Mouse (Mus musculus): ENCODE results near the gene Mypop. TPM values are rescaled to one million over a fixed set of nuclear protein-coding genes. Genes with fewer than 3 reads are reported as not detected.
A peak's percentile ranks its signal among the peaks of the same experiment; 100 is the strongest.

Gene Mypop
- polyA plus RNA-seq, 1 experiment from 2014 or later: 5.2 TPM

DNA sequence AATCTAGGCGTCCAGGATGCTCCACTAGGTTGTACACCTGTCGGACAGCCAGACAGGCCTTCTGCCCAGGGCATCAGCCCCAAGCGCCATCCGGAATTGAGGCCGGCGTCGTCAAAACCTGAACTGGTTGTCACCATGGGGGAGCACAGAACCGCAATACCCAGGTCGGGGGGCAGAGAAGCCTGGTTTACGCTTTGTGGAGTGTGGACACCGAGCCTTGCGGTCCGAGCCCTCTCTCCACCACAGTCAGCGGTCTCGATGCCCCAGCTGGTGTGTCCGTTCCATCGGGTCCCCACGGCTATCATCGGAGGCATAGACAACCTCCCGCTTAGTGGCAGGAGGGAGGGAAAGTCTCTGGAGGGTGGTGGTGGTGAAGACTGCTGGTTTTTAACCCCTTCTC is 28.2 kb upstream of the Mypop start:
- H3K9ac ChIP-seq: 0 out of 2 replicates have a peak overlapping the region, but pooled peaks have one; percentile 9
- WGBS: under 1% methylated on average over 20 of the region's 20 CpGs
- no peak overlapping the region for H3K27ac ChIP-seq
- H3K4me3 ChIP-seq: peak overlapping the region; percentile 14; the same call in 1 of the 2 replicates
- H3K9me3 ChIP-seq: no peaks in the 10 kb centered on the region
- no peak for ATAC-seq (ENCODE audit: low FRiP score, low read depth)
- H3K36me3 ChIP-seq: no peaks in the 10 kb centered on the region
- peaks cover 100% of the 10 kb centered on the region for H3K27me3 ChIP-seq
- peak overlapping the region; percentile 28 for H3K4me2 ChIP-seq (replicated peaks)
- peaks cover 14% of the 10 kb centered on the region for H3K4me1 ChIP-seq

DNA sequence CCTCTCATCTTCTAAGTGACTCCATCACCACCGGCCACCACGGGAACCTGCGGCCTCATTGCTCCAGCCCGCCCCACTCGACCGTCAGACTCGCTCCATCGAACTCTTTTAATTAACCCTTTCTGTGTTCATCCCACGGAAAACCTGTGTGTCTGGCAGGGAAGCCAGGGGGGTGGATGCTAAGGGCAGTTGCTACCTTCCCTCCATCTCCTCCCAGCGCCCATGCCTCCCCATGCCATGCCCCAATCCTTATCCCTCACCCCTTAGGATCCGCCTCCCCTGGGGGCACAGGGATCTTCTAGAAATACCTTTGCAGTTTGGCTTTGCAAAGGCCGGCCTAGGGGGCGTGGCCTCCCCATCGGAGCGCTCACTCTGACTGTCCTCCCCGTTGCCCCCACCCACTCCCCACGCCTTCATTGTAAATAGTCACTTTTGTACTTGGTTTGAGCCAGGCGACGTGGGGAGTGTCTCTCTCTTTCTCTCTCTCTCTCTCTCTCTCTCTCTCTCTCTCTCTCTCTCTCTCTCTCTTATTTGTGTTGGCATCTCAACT is 27.7 kb upstream of the Mypop start:
- no peak for ATAC-seq (ENCODE audit: low FRiP score, low read depth)
- Histone ChIP-seq H3K4me2 (replicated peaks) (no peak overlapping the region), H3K27ac (no peak overlapping the region), H3K4me1 (peaks cover 12% of the 10 kb centered on the region), H3K27me3 (peaks cover 98% of the 10 kb centered on the region), H3K9ac (no peak overlapping the region), H3K9me3 (no peaks in the 10 kb centered on the region), H3K36me3 (no peaks in the 10 kb centered on the region), H3K4me3 (no peak overlapping the region)
- WGBS: under 1% methylated on average over 19 of the region's 19 CpGs

DNA sequence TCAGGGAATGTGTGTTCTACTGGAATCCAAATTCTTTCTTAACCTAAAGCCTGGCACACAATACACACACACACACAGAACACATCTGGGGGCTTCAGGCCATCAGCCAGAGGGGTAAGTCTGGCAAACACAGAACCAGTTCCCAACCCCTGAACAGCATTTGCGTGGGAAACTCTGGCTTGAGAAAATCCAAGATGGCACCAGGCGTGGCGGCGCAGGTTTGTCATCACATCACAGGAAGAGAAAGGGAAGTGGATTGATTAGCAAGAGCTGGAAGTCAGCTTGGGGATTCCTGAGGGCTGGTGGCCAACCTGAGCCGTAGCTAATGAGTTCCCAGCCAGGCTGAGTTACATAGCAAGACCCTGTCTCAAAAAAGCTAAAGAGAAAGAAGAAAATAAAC is 25.7 kb upstream of the Mypop start:
- peaks cover 87% of the 10 kb centered on the region for H3K27me3 ChIP-seq

GRCm38 (mm10) chr7:18967603-18968002 is 23.4 kb upstream of the Mypop start:
- 6% methylated on average over 8 of the region's 8 CpGs for WGBS
- H3K4me1 ChIP-seq: peaks cover 6% of the 10 kb centered on the region; the same call in 1 of the 2 replicates
- 0 out of 2 replicates have a peak, but pooled peaks cover 4% of the 10 kb centered on the region for H3K9me3 ChIP-seq
- no peak for ATAC-seq (ENCODE audit: low FRiP score, low read depth)
- H3K4me2 ChIP-seq (replicated peaks): no peak overlapping the region
- H3K27me3 ChIP-seq: peaks cover 64% of the 10 kb centered on the region
- no peak overlapping the region for H3K27ac ChIP-seq
- no peaks in the 10 kb centered on the region for H3K36me3 ChIP-seq
- H3K4me3 ChIP-seq: no peak overlapping the region
- H3K9ac ChIP-seq: no peak overlapping the region

More for the DNA sequence above, 25.7 kb upstream of the Mypop start:
- no peak overlapping the region for H3K4me2 ChIP-seq (replicated peaks)
- H3K4me3 ChIP-seq: no peak overlapping the region
- no peaks in the 10 kb centered on the region for H3K9me3 ChIP-seq
- no peak overlapping the region for H3K27ac ChIP-seq
- no peak for ATAC-seq (ENCODE audit: low FRiP score, low read depth)
- peaks cover 8% of the 10 kb centered on the region; the same call in 1 of the 2 replicates for H3K4me1 ChIP-seq
- H3K36me3 ChIP-seq: no peaks in the 10 kb centered on the region
- H3K9ac ChIP-seq: no peak overlapping the region
- 84% methylated on average over 5 of the region's 5 CpGs for WGBS

GRCm38 (mm10) chr7:18970956-18971355 is 20.1 kb upstream of the Mypop start:
- no peak overlapping the region for H3K9ac ChIP-seq
- H3K36me3 ChIP-seq: no peaks in the 10 kb centered on the region
- H3K4me1 ChIP-seq: no peaks in the 10 kb centered on the region
- ATAC-seq (ENCODE audit: low FRiP score, low read depth): no peak
- no peak overlapping the region for H3K4me3 ChIP-seq
- WGBS: 80% methylated on average over 3 of the region's 3 CpGs
- no peak overlapping the region for H3K27ac ChIP-seq
- H3K27me3 ChIP-seq: peaks cover 40% of the 10 kb centered on the region
- H3K9me3 ChIP-seq: 0 out of 2 replicates have a peak, but pooled peaks cover 4% of the 10 kb centered on the region
- no peak overlapping the region for H3K4me2 ChIP-seq (replicated peaks)

GRCm38 (mm10) chr7:18978381-18978780 is 12.7 kb upstream of the Mypop start:
- Histone ChIP-seq H3K36me3 (no peaks in the 10 kb centered on the region), H3K27me3 (peaks cover 11% of the 10 kb centered on the region; the same call in 1 of the 2 replicates), H3K4me3 (no peak overlapping the region), H3K9ac (no peak overlapping the region), H3K9me3 (no peaks in the 10 kb centered on the region), H3K4me2 (replicated peaks) (no peak overlapping the region), H3K27ac (no peak overlapping the region), H3K4me1 (no peaks in the 10 kb centered on the region)
- WGBS: 86% methylated on average over 9 of the region's 9 CpGs
- ATAC-seq (ENCODE audit: low FRiP score, low read depth): no peak

DNA sequence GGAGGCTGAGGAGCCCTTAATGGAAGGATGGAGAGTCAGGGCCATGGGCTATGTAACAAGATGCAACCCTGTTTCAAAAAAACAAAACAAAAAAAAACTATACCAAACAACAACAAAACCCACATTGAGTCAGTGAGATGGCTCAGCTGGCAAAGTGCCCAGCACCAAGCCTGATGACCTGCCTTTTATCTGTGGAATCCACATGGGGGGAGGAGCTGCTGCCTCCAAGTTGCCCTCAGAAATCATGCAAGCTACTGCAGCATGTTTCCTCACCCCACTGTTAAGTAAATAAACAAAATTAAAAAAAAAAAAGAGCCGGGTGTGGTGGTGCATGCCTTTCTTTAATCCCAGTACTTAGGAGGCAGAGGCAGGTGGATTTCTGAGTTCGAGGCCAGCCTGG is 4.5 kb upstream of the Mypop start:
- H3K27me3 ChIP-seq: peaks cover 12% of the 10 kb centered on the region; the same call in 1 of the 2 replicates
- H3K4me3 ChIP-seq: no peak overlapping the region
- H3K9ac ChIP-seq: no peak overlapping the region
- no peaks in the 10 kb centered on the region for H3K36me3 ChIP-seq
- H3K4me2 ChIP-seq (replicated peaks): no peak overlapping the region
- H3K27ac ChIP-seq: no peak overlapping the region
- H3K4me1 ChIP-seq: peaks cover 5% of the 10 kb centered on the region
- H3K9me3 ChIP-seq: no peaks in the 10 kb centered on the region
- no peak for ATAC-seq (ENCODE audit: low FRiP score, low read depth)
- 67% methylated on average over 2 of the region's 2 CpGs for WGBS

- Histone ChIP-seq H3K36me3 (no peaks in the 10 kb centered on the region), H3K27ac (no peak within 1 kb of the TSS), H3K4me1 (peaks cover 11% of the 10 kb centered on the region), H3K4me3 (no peak within 1 kb of the TSS), H3K27me3 (peaks cover 18% of the 10 kb centered on the region), H3K4me2 (replicated peaks) (no peak within 1 kb of the TSS), H3K9ac (no peak within 1 kb of the TSS), H3K9me3 (no peaks in the 10 kb centered on the region)
- WGBS: 56% methylated on average over 2 of the region's 2 CpGs
- ATAC-seq (ENCODE audit: low FRiP score, low read depth): no peak
Observed at GRCm38 (mm10) chr7:18987100-18987499, 3.9 kb upstream of the Mypop start, which contains the start of gene Nanos2. Gene Nanos2 (plus strand): TSS chr7:18987400.

DNA sequence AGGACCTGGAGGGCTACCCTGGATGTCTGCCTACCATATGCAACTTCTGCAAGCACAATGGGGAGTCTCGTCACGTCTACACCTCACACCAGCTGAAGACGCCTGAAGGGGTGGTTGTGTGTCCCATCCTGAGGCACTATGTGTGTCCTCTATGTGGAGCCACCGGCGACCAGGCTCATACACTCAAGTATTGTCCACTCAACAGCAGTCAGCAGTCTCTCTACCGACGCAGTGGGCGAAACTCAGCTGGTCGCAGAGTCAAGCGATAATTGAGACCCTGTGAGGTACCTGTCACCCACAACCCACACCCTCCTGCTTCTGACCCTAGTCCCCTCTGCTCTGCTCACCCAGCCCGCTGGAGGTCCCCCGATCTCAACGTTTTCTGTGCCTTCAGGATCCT is 3.3 kb upstream of the Mypop start:
- Histone ChIP-seq H3K27ac (no peak overlapping the region), H3K9me3 (no peaks in the 10 kb centered on the region), H3K27me3 (peaks cover 25% of the 10 kb centered on the region), H3K36me3 (no peaks in the 10 kb centered on the region), H3K4me3 (no peak overlapping the region), H3K4me2 (replicated peaks) (no peak overlapping the region), H3K9ac (no peak overlapping the region), H3K4me1 (peaks cover 18% of the 10 kb centered on the region)
- WGBS: 64% methylated on average over 13 of the region's 13 CpGs
- ATAC-seq (ENCODE audit: low FRiP score, low read depth): no peak

- Histone ChIP-seq H3K9ac (no peak overlapping the region), H3K4me1 (peaks cover 23% of the 10 kb centered on the region), H3K9me3 (no peaks in the 10 kb centered on the region), H3K4me2 (replicated peaks) (no peak overlapping the region), H3K27ac (no peak overlapping the region), H3K36me3 (peaks cover 4% of the 10 kb centered on the region; the same call in 1 of the 2 replicates), H3K4me3 (no peak overlapping the region), H3K27me3 (peaks cover 34% of the 10 kb centered on the region)
- WGBS: 73% methylated on average over 6 of the region's 6 CpGs
- ATAC-seq (ENCODE audit: low FRiP score, low read depth): no peak
Observed at GRCm38 (mm10) chr7:18988780-18989179, 2.3 kb upstream of the Mypop start.

DNA sequence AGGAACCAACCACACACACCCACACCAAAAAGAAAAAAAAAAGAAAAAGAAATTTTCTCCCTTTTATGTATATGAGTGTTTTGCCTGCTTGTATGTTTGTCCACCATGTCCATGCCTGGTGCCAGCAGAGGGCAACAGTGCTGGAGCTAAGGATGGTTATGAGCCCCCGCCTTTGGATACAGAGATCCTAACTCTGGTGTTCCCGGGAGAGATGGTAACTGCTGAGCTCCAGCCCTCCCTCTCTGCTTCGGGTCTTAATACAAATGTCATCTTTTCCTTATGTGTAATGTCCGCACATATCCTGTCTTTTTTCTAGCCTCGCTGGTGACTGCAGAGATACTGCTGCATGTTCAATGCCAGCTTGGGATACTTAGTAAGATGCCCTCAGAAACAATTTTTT is 1.1 kb upstream of the Mypop start:
- Histone ChIP-seq H3K9me3 (no peaks in the 10 kb centered on the region), H3K27ac (peak overlapping the region; percentile 79), H3K36me3 (peaks cover 8% of the 10 kb centered on the region; the same call in 1 of the 2 replicates), H3K4me1 (peaks cover 25% of the 10 kb centered on the region), H3K4me3 (peak overlapping the region; percentile 60), H3K9ac (peak overlapping the region; percentile 48), H3K4me2 (replicated peaks) (peak overlapping the region; percentile 90), H3K27me3 (peaks cover 34% of the 10 kb centered on the region)
- 12% methylated on average over 5 of the region's 5 CpGs for WGBS
- ATAC-seq (ENCODE audit: low FRiP score, low read depth): no peak

DNA sequence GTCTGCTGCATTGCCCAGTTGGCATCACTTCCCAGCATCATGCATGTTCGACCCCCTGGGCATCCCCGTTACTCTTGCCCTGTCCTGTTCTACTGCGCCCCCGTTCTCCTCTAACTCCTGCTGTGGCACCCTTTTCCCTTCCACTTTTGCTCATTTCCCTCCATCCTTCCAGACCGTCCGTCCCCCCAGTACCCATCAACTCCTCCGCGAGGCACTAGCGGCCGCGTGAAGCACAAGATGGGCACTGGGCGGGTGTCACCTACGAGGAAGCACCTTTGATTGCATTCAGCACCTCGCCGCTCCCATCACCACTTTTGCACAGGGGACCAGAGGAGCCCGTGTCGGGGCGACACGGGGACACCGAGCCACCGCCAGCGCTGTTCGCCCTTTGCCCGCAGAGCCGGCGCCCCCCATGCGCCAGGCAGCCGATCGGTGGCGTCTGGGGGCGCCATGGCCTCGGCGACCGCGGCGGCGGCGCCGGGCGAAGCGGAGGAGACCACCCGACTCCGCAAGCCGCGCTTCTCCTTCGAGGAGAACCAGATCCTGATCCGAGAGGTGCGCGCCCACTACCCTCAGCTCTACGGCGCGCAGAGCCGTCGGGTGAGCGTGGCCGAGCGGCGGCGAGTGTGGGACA is 732 bp downstream of the Mypop start:
- Histone ChIP-seq H3K9ac (peak overlapping the region; percentile 77), H3K27me3 (peaks cover 34% of the 10 kb centered on the region), H3K9me3 (no peaks in the 10 kb centered on the region), H3K4me1 (peaks cover 29% of the 10 kb centered on the region), H3K36me3 (peaks cover 24% of the 10 kb centered on the region), H3K27ac (no peak overlapping the region), H3K4me2 (replicated peaks) (peak overlapping the region; percentile 90), H3K4me3 (peak overlapping the region; percentile 60)
- WGBS: under 1% methylated on average over 59 of the region's 59 CpGs
- ATAC-seq (ENCODE audit: low FRiP score, low read depth): no peak

Data from limb, embryonic 13.5 days (tissue).